Mouse (Mus musculus): Measurements from ENCODE around the gene Thtpa. TPM values are rescaled to one million over a fixed set of nuclear protein-coding genes. Genes with fewer than 3 reads are reported as not detected.

Gene Thtpa
- polyA plus RNA-seq (2015; fragmentation: Nextera tagmentation; extraction: Ambion mirVana): 19.9 and 22.5 TPM in 2 replicates

DNA sequence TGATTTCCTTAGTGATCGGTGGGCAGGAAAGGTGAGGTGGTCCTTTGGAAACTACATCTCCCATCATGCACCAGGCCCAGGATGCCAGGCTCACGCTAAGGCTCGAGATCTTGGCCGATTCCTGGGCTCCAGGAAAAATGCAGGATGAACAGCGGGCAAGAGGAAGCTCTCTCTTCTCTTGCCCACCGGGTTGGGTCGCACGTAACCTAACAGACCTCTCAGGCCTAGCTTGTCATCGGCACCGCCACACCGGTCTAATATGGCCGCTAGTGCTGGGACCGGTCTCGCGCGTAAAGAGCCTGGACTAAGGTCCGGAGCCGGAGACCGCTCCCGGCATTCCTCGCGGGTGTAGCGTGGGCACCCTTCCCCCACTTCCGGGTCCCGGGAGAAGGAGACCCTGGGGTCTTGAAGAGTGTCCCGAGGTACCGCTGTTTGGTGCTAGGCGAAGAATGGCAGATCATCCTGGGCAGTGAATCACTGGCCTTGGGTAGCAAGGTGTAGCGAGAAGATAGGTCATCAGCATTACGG lies at the start of gene Thtpa:
TSS of gene Thtpa (plus strand) at position 81 of the 528 bp plus-strand sequence.
- under 1% methylated on average over 30 of the region's 30 CpGs for WGBS
- Histone ChIP-seq H3K9ac (ENCODE audit: low read length) (peak within 1 kb of the TSS; percentile 90), H3K4me1 (ENCODE audit: control insufficient read depth, insufficient read depth, low read length) (peaks cover 17% of the 10 kb centered on the region), H3K36me3 (ENCODE audit: control insufficient read depth, insufficient read depth, low read length) (0 out of 2 replicates have a peak, but pooled peaks cover 3% of the 10 kb centered on the region), H3K4me2 (ENCODE audit: low read depth, low read length) (peak within 1 kb of the TSS; percentile 87), H3K27me3 (ENCODE audit: control insufficient read depth, insufficient read depth, low read length) (no peaks in the 10 kb centered on the region), H3K27ac (ENCODE audit: low read length) (peak within 1 kb of the TSS; percentile 85), H3K4me3 (replicated peaks; ENCODE audit: low read length) (peak within 1 kb of the TSS; percentile 85), H3K9me3 (replicated peaks; ENCODE audit: control insufficient read depth, low read length) (no peaks in the 10 kb centered on the region)
- peak; percentile 70 for ATAC-seq (ENCODE audit: insufficient read depth, low FRiP score)

DNA sequence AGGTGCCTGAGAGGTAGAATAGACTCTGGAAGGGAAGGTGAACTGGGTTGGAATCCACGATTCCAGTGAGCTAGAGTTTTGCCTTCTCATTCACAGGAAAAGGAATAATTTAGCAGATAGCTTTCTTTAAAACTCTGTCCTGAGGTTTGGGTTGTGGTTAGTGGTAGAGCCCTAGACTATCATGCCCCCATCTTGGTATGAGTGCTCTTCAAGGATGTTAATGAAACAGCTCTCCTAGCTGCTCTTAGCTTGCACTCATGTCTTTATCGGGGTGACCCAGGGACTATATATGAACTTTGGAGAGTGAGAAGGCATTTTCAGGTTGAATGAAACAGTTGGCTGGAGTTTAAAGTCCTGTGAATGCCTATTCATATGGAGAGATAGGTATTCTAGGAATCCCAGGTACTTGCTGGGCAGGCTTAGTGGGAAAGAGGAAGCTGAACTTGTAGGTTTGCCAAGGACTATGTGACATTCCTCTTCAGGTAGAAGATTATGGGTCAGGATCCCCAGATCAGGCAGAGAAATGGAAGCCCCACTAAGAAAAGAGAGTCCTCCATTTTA lies 46.5 kb upstream of the Thtpa start:
- no peak for ATAC-seq (ENCODE audit: insufficient read depth, low FRiP score)
- no peaks in the 10 kb centered on the region for H3K4me1 ChIP-seq (ENCODE audit: control insufficient read depth, insufficient read depth, low read length)

DNA sequence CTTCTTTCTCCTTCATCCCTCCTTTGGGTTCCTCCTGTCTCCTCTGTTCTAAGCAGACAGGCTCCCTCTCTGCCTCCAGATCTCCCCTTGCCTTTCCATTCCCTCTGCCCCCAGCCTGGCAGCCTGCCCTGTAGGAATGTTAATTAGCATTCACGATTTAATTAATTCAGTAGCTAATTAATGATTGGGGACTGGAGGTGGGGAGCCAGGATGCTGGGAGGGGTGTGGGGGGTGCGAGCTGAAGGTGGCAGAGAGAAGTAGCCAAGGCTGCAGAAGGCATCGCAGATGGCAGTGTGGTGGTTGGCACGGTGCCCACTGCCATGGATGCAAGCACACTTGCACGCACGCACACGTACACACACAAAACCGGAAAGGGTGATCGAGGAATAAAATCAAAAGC lies 42.1 kb upstream of the Thtpa start:
- Histone ChIP-seq H3K9ac (ENCODE audit: low read length) (no peak overlapping the region), H3K4me3 (replicated peaks; ENCODE audit: low read length) (no peak overlapping the region), H3K4me2 (ENCODE audit: low read depth, low read length) (no peak overlapping the region), H3K9me3 (replicated peaks; ENCODE audit: control insufficient read depth, low read length) (no peaks in the 10 kb centered on the region), H3K36me3 (ENCODE audit: control insufficient read depth, insufficient read depth, low read length) (no peaks in the 10 kb centered on the region), H3K27me3 (ENCODE audit: control insufficient read depth, insufficient read depth, low read length) (no peaks in the 10 kb centered on the region), H3K4me1 (ENCODE audit: control insufficient read depth, insufficient read depth, low read length) (no peaks in the 10 kb centered on the region), H3K27ac (ENCODE audit: low read length) (no peak overlapping the region)
- WGBS: 77% methylated on average over 9 of the region's 9 CpGs
- no peak for ATAC-seq (ENCODE audit: insufficient read depth, low FRiP score)

More for the DNA sequence above, 46.5 kb upstream of the Thtpa start:
- H3K27ac ChIP-seq (ENCODE audit: low read length): no peak overlapping the region
- H3K9me3 ChIP-seq (replicated peaks; ENCODE audit: control insufficient read depth, low read length): no peaks in the 10 kb centered on the region
- H3K4me2 ChIP-seq (ENCODE audit: low read depth, low read length): no peak overlapping the region
- H3K27me3 ChIP-seq (ENCODE audit: control insufficient read depth, insufficient read depth, low read length): no peaks in the 10 kb centered on the region
- no peaks in the 10 kb centered on the region for H3K36me3 ChIP-seq (ENCODE audit: control insufficient read depth, insufficient read depth, low read length)
- no peak overlapping the region for H3K9ac ChIP-seq (ENCODE audit: low read length)
- WGBS: 81% methylated on average over 2 of the region's 2 CpGs
- H3K4me3 ChIP-seq (replicated peaks; ENCODE audit: low read length): no peak overlapping the region

DNA sequence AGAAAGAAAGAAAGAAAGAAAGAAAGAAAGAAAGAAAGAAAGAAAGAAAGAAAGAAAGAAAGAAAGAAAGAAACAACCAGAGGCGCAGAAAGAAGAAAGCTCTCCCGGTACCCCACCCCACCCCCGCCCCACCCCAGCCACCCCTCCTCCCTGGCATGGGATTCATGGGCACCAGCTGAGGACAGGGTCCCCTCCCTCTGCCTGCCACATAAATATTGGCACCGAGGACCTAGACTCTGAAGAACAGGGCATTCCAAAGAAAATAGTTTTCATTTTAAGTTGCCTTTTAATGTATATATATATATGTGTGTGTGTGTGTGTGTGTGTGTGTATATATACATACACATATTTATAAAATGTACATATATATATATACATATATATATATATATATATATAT lies 41.5 kb upstream of the Thtpa start:
- H3K9me3 ChIP-seq (replicated peaks; ENCODE audit: control insufficient read depth, low read length): no peaks in the 10 kb centered on the region
- no peaks in the 10 kb centered on the region for H3K36me3 ChIP-seq (ENCODE audit: control insufficient read depth, insufficient read depth, low read length)
- H3K4me3 ChIP-seq (replicated peaks; ENCODE audit: low read length): no peak overlapping the region
- H3K4me2 ChIP-seq (ENCODE audit: low read depth, low read length): no peak overlapping the region
- no peak overlapping the region for H3K27ac ChIP-seq (ENCODE audit: low read length)
- H3K9ac ChIP-seq (ENCODE audit: low read length): no peak overlapping the region
- ATAC-seq (ENCODE audit: insufficient read depth, low FRiP score): no peak
- H3K27me3 ChIP-seq (ENCODE audit: control insufficient read depth, insufficient read depth, low read length): no peaks in the 10 kb centered on the region
- no peaks in the 10 kb centered on the region for H3K4me1 ChIP-seq (ENCODE audit: control insufficient read depth, insufficient read depth, low read length)
- WGBS: 76% methylated on average over 4 of the region's 4 CpGs

DNA sequence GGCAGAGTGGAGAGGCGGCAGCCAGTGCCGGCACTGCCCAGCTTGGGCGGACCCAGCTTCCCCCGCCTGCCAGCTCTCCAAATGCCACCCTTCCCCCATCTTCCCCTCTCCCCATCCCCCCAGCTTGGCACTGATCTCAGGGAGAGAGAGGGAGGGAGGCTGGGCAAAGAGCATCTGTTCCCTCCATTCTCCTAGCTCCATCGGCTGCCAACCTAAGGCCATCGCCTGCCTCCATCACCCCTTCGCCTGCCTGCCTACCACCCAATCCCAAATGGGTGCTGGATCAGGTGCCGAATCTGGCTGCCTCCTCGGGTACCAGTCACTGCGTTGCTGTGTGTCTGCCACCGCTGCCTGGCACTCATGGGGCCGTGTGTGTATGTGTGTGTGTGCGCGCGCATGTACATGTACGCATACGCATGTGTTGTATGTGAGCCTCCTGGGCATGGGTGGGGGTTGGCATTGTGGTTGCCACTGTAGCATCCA lies 40.8 kb upstream of the Thtpa start:
- ATAC-seq (ENCODE audit: insufficient read depth, low FRiP score): peak; percentile 48
- no peaks in the 10 kb centered on the region for H3K9me3 ChIP-seq (replicated peaks; ENCODE audit: control insufficient read depth, low read length)
- no peaks in the 10 kb centered on the region for H3K4me1 ChIP-seq (ENCODE audit: control insufficient read depth, insufficient read depth, low read length)
- no peak overlapping the region for H3K9ac ChIP-seq (ENCODE audit: low read length)
- H3K4me3 ChIP-seq (replicated peaks; ENCODE audit: low read length): no peak overlapping the region
- no peaks in the 10 kb centered on the region for H3K27me3 ChIP-seq (ENCODE audit: control insufficient read depth, insufficient read depth, low read length)
- H3K36me3 ChIP-seq (ENCODE audit: control insufficient read depth, insufficient read depth, low read length): no peaks in the 10 kb centered on the region
- no peak overlapping the region for H3K27ac ChIP-seq (ENCODE audit: low read length)
- H3K4me2 ChIP-seq (ENCODE audit: low read depth, low read length): no peak overlapping the region
- 82% methylated on average over 17 of the region's 17 CpGs for WGBS

DNA sequence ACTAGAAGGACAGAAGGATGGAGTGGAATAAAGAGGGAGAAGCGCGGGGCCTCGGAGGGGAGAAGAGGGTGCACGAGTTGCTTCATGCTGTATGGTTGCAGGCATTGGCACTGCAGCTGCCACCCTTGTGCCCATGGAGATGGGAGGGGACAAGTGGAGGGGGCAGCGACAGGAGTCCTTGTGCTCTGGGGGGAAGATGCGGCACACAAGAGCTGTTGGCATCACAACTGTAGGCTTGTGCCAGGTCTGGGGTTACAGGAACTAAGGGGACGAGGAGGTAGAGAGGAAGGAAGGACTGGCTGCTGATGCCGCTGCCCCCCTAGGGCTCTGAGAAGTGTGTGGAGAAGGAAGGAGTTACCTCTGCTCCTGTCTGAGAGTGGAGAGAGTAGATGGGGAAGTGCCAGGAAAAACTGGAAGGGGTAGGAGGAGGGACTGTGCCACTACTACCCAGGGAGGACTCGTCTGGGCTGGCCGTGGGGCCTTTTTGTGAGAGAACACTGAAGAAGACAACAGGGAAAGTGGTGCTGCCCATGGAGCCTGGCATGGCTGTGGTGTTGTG lies 40.3 kb upstream of the Thtpa start:
- Histone ChIP-seq H3K36me3 (ENCODE audit: control insufficient read depth, insufficient read depth, low read length) (no peaks in the 10 kb centered on the region), H3K27ac (ENCODE audit: low read length) (no peak overlapping the region), H3K9ac (ENCODE audit: low read length) (no peak overlapping the region), H3K4me2 (ENCODE audit: low read depth, low read length) (no peak overlapping the region), H3K9me3 (replicated peaks; ENCODE audit: control insufficient read depth, low read length) (no peaks in the 10 kb centered on the region), H3K4me1 (ENCODE audit: control insufficient read depth, insufficient read depth, low read length) (peaks cover 1% of the 10 kb centered on the region; the same call in 1 of the 2 replicates), H3K4me3 (replicated peaks; ENCODE audit: low read length) (no peak overlapping the region), H3K27me3 (ENCODE audit: control insufficient read depth, insufficient read depth, low read length) (no peaks in the 10 kb centered on the region)
- no peak for ATAC-seq (ENCODE audit: insufficient read depth, low FRiP score)
- 79% methylated on average over 10 of the region's 10 CpGs for WGBS

DNA sequence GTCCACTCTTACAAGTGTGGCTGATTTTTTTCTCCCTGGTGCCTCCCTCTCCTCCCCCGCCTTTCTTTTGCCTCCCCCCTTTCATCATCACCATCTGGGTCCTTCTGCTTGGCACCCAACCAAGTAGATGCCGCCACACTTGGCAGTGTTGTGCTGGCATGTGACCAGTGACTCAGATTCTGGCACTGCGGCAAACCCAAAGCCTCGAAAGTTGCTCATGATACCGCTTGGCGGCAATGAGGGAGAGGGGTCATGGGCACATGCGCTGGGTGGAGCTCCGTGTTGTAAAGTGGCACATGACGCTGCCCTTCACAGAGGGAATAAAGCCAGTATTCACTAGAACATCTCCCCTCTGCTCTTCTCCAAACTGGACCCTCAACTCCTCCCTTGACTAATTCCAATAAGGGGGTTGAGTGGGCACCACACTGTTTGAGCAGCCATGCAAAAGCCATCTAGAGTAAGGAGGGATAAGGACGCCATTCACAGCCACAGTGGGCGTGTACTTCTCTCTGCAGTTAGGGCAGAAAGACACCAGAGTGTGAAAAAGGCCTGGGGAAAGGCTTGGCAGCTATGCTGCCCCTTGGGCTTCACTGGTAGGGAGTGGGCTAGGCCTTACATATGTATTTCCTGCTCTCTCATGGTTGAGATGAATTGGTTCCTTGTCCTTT lies 39.3 kb upstream of the Thtpa start:
- H3K9ac ChIP-seq (ENCODE audit: low read length): no peak overlapping the region
- 0 out of 2 replicates have a peak, but pooled peaks have one; percentile 19 for ATAC-seq (ENCODE audit: insufficient read depth, low FRiP score)
- WGBS: 75% methylated on average over 11 of the region's 11 CpGs

DNA sequence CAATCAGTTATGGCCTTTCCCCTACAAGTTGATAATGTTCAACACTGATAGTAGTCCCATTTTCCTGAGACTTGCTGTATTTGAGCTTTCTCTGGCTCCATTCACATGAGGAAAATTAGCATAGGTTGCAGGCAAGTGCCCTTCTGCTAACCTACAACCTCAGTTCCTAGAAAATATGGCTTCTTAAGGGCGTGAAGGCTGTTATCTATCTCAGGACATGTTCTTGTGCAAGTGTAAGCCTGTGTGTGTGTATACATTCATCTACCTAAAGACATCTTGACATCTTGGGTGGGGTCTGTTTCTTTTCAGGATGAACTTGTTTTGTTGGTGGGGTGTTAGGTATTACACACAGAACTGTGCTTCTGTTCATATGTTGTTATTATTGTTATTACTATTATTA lies 35.6 kb upstream of the Thtpa start:
- no peak for ATAC-seq (ENCODE audit: insufficient read depth, low FRiP score)
- Histone ChIP-seq H3K27me3 (ENCODE audit: control insufficient read depth, insufficient read depth, low read length) (no peaks in the 10 kb centered on the region), H3K27ac (ENCODE audit: low read length) (no peak overlapping the region), H3K9ac (ENCODE audit: low read length) (no peak overlapping the region), H3K4me1 (ENCODE audit: control insufficient read depth, insufficient read depth, low read length) (peaks cover 13% of the 10 kb centered on the region), H3K36me3 (ENCODE audit: control insufficient read depth, insufficient read depth, low read length) (no peaks in the 10 kb centered on the region), H3K4me2 (ENCODE audit: low read depth, low read length) (no peak overlapping the region), H3K4me3 (replicated peaks; ENCODE audit: low read length) (no peak overlapping the region), H3K9me3 (replicated peaks; ENCODE audit: control insufficient read depth, low read length) (no peaks in the 10 kb centered on the region)
- 58% methylated on average over 1 of the region's 1 CpGs for WGBS

More for the DNA sequence above, 39.3 kb upstream of the Thtpa start:
- no peaks in the 10 kb centered on the region for H3K27me3 ChIP-seq (ENCODE audit: control insufficient read depth, insufficient read depth, low read length)
- H3K4me2 ChIP-seq (ENCODE audit: low read depth, low read length): no peak overlapping the region
- H3K4me3 ChIP-seq (replicated peaks; ENCODE audit: low read length): no peak overlapping the region
- H3K9me3 ChIP-seq (replicated peaks; ENCODE audit: control insufficient read depth, low read length): no peaks in the 10 kb centered on the region
- H3K4me1 ChIP-seq (ENCODE audit: control insufficient read depth, insufficient read depth, low read length): peaks cover 5% of the 10 kb centered on the region; the same call in 1 of the 2 replicates
- H3K27ac ChIP-seq (ENCODE audit: low read length): no peak overlapping the region
- H3K36me3 ChIP-seq (ENCODE audit: control insufficient read depth, insufficient read depth, low read length): no peaks in the 10 kb centered on the region

DNA sequence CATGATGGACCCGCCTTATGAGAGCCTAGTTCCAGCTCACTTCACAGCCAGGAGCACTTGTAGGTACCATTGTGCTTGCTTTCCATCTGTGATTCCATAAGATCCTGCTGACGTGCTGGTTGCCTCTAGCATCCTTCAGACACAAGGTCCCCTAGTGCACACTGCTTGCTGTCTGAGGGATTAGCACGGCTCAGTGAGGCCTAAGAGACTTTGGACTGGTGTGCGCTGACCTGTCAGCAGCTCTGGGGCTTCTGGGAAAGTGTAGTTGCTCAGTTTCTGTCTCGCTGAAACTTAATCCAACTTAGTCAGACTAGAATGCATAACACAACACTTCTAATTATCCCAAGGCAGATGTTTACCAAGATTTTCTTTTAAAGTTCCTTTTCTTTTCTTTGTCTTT lies 34.7 kb upstream of the Thtpa start:
- no peak for ATAC-seq (ENCODE audit: insufficient read depth, low FRiP score)
- Histone ChIP-seq H3K36me3 (ENCODE audit: control insufficient read depth, insufficient read depth, low read length) (no peaks in the 10 kb centered on the region), H3K4me3 (replicated peaks; ENCODE audit: low read length) (no peak overlapping the region), H3K27me3 (ENCODE audit: control insufficient read depth, insufficient read depth, low read length) (no peaks in the 10 kb centered on the region), H3K4me1 (ENCODE audit: control insufficient read depth, insufficient read depth, low read length) (peaks cover 13% of the 10 kb centered on the region), H3K4me2 (ENCODE audit: low read depth, low read length) (no peak overlapping the region), H3K9me3 (replicated peaks; ENCODE audit: control insufficient read depth, low read length) (no peaks in the 10 kb centered on the region), H3K9ac (ENCODE audit: low read length) (no peak overlapping the region), H3K27ac (ENCODE audit: low read length) (no peak overlapping the region)
- WGBS: 66% methylated on average over 5 of the region's 5 CpGs
